Mouse (Mus musculus): ENCODE measurements around the gene Washc1.
A peak's percentile ranks its signal among the peaks of the same experiment; 100 is the strongest.
"Not testable (repeated sequence)": the region's sequence is repeated elsewhere in the genome, so short reads cannot be mapped to it uniquely, and the experiment has no call there.

Gene Washc1

GRCm38 (mm10) chr17:66111402-66111959 lies at the start of gene Washc1:
Gene Washc1, plus strand, starts transcription at chr17:66111545.
- DNase-seq (ENCODE audit: low spot score) = peak; percentile 89

- no peak for DNase-seq (ENCODE audit: low spot score)
Measured at GRCm38 (mm10) chr17:66065115-66065514, 46.2 kb upstream of the Washc1 start.

- not testable (repeated sequence) for DNase-seq (ENCODE audit: low spot score)
Measured at GRCm38 (mm10) chr17:66069036-66069435, 42.3 kb upstream of the Washc1 start.

- DNase-seq (ENCODE audit: low spot score) = no peak
Measured at GRCm38 (mm10) chr17:66073971-66074370, 37.4 kb upstream of the Washc1 start.

- no peak for DNase-seq (ENCODE audit: low spot score)
Measured at GRCm38 (mm10) chr17:66075827-66076173, 35.5 kb upstream of the Washc1 start.

GRCm38 (mm10) chr17:66076174-66076927 lies 35.0 kb upstream of the Washc1 start:
- DNase-seq (ENCODE audit: low spot score) = peak; percentile 45

- peak; percentile 96 for DNase-seq (ENCODE audit: low spot score)
Measured at GRCm38 (mm10) chr17:66076934-66077333, 34.4 kb upstream of the Washc1 start, which contains the start of gene Ankrd12. Gene Ankrd12, minus strand, starts transcription at chr17:66077089.

- no peak for DNase-seq (ENCODE audit: low spot score)
Measured at GRCm38 (mm10) chr17:66077437-66077850, 33.9 kb upstream of the Washc1 start.

GRCm38 (mm10) chr17:66084486-66084885 lies 26.9 kb upstream of the Washc1 start:
- no peak for DNase-seq (ENCODE audit: low spot score)

- no peak for DNase-seq (ENCODE audit: low spot score)
Measured at GRCm38 (mm10) chr17:66085038-66085437, 26.3 kb upstream of the Washc1 start.

- no peak for DNase-seq (ENCODE audit: low spot score)
Measured at GRCm38 (mm10) chr17:66090251-66090650, 21.1 kb upstream of the Washc1 start.

GRCm38 (mm10) chr17:66091392-66091791 lies 20.0 kb upstream of the Washc1 start:
- DNase-seq (ENCODE audit: low spot score) = no peak

GRCm38 (mm10) chr17:66092065-66092464 lies 19.3 kb upstream of the Washc1 start:
- DNase-seq (ENCODE audit: low spot score) = no peak

- DNase-seq (ENCODE audit: low spot score) = no peak
Measured at GRCm38 (mm10) chr17:66092664-66093063, 18.7 kb upstream of the Washc1 start.

- DNase-seq (ENCODE audit: low spot score) = no peak
Measured at GRCm38 (mm10) chr17:66100566-66101379, 10.6 kb upstream of the Washc1 start.

GRCm38 (mm10) chr17:66101380-66102330 lies 9.7 kb upstream of the Washc1 start, which contains the start of gene Ndufv2:
Gene Ndufv2, minus strand, starts transcription at chr17:66101559.
- DNase-seq (ENCODE audit: low spot score) = peak; percentile 90

GRCm38 (mm10) chr17:66104076-66104475 lies 7.3 kb upstream of the Washc1 start:
- no peak for DNase-seq (ENCODE audit: low spot score)

GRCm38 (mm10) chr17:66106601-66107267 lies 4.6 kb upstream of the Washc1 start:
- DNase-seq (ENCODE audit: low spot score) = peak; percentile 61

GRCm38 (mm10) chr17:66107466-66107865 lies 3.9 kb upstream of the Washc1 start:
- DNase-seq (ENCODE audit: low spot score) = no peak

GRCm38 (mm10) chr17:66108198-66108597 lies 3.1 kb upstream of the Washc1 start:
- DNase-seq (ENCODE audit: low spot score) = no peak

GRCm38 (mm10) chr17:66110746-66111145 lies 599 bp upstream of the Washc1 start:
- DNase-seq (ENCODE audit: low spot score) = no peak

All from layer of hippocampus, adult 11-12 months (tissue).